Mouse (Mus musculus) urinary bladder, postnatal 25 days (tissue): ENCODE data around the gene Gm5114.
"Not testable (repeated sequence)": the region's sequence is repeated elsewhere in the genome, so short reads cannot be mapped to it uniquely, and the experiment has no call there.

Experiments
- DNase-seq: peaks from one replicate; pipeline ENCODE4 v3.0.0; 2022; ENCODE audit warnings: low spot score

Gm5114 gene

DNA sequence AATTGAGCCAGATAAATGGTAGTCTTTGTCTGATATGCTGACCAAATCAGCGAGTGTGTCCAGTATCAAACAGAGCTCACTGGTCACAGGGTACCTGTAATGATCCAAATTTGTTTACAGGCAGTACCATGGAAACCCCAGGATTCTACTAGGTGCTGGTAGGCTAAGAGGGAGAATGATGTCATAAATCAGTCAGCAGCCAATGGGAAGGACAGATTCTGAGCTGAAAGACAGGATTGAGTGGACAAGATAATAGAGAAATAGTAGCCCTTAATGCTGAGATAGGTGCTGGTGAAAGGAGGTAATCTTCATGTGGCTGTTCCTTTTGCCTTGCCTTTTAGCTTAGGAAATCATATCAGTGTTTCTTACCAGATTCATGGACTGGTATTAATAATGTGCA, at the start of gene Gm5114:
Gene Gm5114, minus strand, starts transcription at position 101 of the 400 bp plus-strand sequence.
- DNase-seq, result not testable (repeated sequence)

DNA sequence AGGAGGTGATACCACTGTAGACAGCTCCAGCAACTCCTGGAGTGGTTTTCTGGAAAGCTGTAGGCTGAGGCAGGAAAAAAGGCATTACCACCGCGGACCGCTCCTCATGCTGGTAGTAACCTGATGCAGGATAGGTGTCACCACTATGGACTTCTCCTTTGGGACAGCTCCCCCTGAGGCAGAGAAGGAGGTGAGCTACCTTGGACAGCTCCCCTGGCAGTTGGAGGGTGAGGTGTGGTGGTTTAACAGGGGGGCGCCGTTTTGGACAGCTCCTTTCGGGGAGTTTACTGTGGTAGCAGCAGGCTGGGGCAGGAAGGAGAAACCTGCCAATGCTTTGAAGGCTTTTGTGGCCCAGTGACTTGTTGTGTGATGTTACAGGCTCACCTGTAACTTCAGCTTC, 42.8 kb upstream of the Gm5114 start:
- peak; percentile 15 for DNase-seq

DNA sequence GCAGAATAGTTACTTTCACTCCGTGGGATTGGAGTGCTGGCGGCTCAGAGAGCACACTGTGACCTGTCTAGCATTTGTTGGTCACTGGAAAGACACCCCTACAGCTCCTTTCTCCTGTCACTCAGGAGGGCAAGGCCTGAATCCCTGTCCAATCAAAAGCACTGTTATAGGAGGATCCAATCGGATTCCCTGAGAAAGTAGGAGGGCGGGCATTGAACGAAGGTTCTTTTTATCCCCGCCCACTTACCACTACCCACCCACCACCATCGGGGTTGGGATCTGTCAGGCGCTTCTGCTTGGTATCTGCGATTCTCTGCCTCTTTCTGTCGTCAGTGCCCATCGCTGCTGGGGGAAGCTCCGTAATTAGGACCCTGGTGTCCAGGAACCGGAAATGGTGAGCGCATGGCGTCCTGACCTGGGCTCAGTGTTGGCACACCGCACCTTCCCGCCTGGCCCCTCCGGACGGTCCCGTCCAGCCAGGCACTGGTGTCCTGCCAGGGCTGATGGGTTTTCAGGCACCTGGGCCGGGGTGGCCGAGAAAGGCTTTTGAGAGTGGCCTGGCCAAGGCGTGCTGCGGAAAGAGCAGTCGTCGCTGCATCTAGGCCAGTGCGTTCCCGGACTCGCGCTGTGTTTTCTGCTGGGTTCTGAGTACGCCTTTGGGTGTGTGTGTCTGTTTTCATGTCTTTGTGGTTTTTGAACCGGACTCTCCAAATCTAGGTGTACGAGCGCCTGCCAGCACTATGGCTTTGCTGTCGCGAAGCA, 36.5 kb upstream of the Gm5114 start:
- DNase-seq, result peak; percentile 58

- no peak for DNase-seq
Measured at GRCm38 (mm10) chr7:39448626-39449242, 35.8 kb upstream of the Gm5114 start.

GRCm38 (mm10) chr7:39441237-39441636, 28.3 kb upstream of the Gm5114 start:
- no peak for DNase-seq

DNA sequence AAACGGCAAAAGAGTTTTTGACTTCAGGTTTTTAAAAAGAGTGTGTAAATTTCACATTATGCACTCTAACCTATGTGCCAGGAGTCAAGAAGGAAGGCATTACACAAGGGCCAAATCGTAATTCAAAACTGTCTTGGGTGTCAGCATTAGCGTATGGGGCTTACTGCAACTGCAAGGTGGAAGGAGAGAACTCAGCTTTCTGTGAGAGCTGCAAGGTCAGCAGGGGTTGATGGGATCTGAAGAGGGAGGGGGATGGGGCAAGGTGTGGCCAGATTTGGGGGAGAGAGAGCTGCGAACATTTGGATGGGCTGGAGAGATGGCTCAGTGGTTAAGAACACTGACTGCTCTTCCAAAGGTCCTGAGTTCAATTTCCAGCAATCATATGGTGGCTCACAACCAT, 27.4 kb upstream of the Gm5114 start:
- DNase-seq, result no peak
